Mouse (Mus musculus) layer of hippocampus, adult 9-10 months (tissue): ENCODE data around the gene Cacnb3.

Experiments
- DNase-seq: peaks from one replicate; pipeline ENCODE4 v3.0.0; 2022; ENCODE audit warnings: low spot score

The Cacnb3 gene

DNA sequence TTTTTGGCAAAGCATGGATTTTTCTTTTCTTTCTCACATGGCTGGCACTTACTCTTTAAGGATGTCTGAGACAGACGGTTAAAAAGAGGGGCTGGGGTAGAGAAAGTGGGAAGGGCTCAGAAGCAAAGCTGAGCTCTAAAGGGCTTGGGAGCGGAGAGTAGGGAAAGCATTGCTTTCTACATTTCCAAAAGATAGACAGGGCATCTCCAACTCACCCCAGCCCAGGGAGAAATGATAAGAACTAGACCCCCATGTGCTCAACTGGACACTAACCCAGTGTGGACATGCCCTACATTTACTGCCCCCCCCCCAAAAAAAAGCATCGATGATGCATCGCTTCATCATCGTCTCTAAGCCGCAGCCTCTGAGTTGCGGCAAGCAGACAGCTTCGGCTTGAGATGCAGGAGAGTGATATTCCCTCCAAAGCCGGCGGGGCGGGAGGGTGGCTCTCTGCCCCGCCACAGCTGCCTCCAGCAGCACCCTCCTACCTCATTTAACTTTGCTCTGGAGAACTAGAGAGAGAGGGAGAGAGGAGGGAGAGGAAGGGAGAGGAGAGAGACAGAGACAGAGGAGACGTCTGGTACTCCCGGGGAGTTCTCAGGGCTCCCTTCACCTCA lies 45.1 kb downstream of the Cacnb3 start:
- no peak for DNase-seq

DNA sequence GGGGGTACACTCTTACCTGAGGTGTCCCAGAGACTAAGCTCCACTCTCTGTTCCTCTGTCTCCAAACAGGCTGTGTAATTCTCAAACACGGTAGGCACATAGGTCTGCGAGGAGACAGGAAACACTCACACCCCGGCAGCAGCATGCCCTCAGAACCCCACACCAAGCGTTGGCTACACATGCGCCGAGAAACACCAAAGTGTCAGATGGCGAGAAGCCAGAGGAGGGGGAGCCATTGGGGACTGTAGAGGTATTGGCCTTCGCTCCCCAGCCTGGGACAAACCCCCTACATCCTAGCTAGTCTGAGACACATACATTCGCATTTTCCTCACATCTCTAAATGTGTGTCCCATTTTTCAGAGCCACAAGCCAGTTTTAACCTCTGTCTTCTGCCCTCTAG lies 45.8 kb downstream of the Cacnb3 start:
- no peak for DNase-seq

- peak; percentile 78 for DNase-seq
These were observed 46.5 kb downstream of the Cacnb3 start, which contains the start of gene Rnd1 for GRCm38 (mm10) chr15:98676940-98677728. Gene Rnd1, minus strand, starts transcription at chr15:98677461.

DNA sequence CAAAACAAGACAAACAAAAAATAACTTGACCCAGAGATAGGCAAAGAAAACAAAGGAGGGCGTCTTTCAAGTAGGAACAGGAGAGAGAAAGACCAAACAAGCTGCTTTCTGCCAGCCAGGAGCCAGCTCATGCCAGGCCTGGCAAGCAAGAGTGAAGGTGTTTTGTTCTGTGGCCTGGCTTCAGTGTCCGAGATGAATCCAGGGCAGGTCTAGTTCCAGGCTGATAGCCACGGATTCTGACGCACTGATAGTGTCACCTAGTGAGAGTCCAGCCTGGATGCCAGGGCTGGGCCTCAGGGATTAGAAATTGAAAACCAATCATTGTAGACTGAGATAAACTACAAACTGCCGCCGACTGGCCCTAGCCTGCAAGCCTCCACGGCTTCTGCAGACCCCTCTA lies 47.3 kb downstream of the Cacnb3 start:
- no peak for DNase-seq

DNA sequence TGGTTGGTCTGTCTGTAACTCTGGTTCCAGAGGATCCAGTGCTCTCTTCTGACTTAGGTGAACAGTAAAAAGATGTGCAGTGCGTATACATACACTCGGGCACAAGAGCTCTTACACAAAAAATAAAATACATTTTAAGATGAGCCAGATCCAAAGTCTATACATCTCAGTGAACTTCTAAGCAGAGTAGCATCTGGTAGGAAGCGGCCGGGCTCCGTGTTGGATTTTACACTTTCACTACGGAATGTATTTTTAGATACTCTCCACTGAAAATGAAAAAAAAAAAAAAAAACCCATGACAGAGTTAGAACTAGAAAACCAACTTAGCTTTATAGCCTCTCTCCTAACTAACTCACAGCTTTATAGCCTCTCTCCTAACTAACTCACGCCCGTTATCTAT lies 50.0 kb downstream of the Cacnb3 start:
- no peak for DNase-seq

- no peak for DNase-seq
These were observed 51.0 kb downstream of the Cacnb3 start for GRCm38 (mm10) chr15:98681633-98682032.

DNA sequence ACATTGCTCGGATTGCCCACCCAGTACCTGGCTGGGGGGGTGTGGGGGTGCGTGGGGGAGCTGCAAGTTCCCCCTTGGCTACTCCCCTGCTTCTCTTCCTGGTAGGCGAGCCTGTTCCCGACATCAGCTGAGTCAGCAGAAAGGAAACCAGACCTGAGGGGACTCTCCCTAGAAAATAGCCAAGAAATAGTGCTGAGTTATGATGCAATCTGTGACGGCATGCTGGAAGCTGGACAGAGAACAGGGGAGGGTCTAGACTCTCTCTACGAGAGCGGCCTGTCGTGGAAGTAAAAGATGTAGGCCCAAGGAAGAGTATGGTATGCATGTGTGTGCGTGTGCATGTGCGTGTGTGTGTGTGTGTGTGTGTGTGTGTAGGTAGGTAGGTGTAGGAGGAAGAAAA lies 52.5 kb downstream of the Cacnb3 start:
- no peak for DNase-seq

- DNase-seq: no peak
These were observed 53.1 kb downstream of the Cacnb3 start for GRCm38 (mm10) chr15:98683746-98684145.

DNA sequence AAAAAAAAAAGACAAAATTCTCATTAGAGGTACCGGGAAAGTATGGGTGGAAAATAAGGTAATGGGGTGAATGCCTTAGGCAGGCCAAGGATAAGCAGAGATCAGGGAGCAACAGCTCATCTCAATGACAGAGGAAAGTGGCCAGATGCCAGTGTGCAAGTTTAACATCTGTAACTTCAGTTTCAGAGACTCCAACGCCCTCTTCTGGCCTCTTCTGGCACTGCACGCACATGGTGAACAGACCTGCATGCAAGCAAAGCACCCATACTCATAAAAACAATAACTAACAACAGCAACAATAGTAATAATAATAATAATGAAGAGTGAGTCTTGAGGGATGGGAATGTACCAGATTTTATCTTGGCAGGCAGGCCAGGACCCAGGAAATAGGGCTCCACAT lies 55.3 kb downstream of the Cacnb3 start:
- DNase-seq: no peak

- DNase-seq: no peak
These were observed 59.0 kb downstream of the Cacnb3 start for GRCm38 (mm10) chr15:98689682-98690081.

DNA sequence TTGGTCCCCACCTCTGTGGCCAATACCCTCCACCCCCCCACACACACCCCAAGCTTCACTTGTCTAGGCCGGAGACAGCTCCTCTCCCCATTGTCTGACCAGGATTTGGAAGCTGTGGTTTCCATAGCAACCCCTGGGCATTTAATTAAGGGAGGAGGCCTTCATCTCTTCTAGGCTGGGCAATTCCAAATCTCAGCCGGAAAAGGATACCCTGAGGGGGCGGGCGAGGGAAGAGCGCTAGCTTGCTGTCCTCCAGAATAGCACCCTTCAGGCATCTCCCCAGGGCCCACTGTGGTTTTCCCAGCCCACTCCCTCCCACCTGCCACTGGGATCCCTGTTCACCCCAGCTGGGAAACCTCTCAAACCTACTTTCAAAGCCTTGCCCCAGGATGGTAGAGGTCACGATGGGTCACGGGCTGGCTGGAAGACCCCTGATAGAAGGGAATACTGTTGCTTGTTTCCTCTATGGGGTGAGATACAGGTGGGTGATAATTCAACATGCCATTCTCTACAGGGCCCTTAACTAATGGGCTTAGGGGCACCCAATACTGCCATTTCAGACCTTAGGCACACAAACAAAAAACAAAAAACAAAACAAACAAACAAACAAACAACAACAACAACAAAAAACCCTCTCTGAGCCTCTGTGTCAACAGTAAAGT lies 61.0 kb downstream of the Cacnb3 start:
- DNase-seq: no peak

DNA sequence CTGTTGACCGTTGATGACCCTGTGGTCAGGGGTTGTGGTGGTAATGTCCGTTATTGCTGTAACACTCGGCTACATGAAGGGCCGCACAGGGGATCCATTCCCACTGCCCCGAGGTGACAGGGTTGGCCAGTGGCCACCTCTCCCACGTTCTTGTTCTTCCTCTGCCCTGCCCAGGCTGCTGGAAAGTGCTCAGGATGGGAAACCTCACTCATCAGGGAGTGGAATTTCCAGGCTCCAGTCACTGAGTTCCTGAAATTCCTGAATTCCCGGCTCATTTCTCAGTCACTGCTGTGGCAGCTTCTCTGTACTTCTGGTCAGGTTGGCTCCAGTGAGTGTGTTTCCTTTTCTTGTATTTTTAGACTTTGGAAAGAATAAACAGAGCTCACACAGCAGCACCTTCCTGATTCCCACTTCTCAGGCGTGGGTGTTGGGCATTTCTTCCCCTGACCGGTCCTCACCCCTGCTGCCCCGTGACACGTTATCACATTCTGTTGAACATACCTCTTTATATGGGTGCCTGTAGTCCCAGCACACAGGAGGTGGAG lies 61.6 kb downstream of the Cacnb3 start:
- no peak for DNase-seq
